Mouse (Mus musculus): Measurements from ENCODE around the gene Ptprn2.

- no peak for TF ChIP-seq CTCF (IDR thresholded peaks at IDR 0.05; ENCODE audit: borderline replicate concordance, control insufficient read depth, extremely low read depth, insufficient read depth, low read length, poor library complexity)
- TF ChIP-seq POLR2A (IDR thresholded peaks at IDR 0.05; ENCODE audit: control insufficient read depth, extremely low read depth, insufficient read depth, low read length, poor library complexity) = no peak
Measured at GRCm38 (mm10) chr12:117314987-117315386, 829.5 kb downstream of the Ptprn2 start.
